Mouse (Mus musculus): Measurements from ENCODE around the gene Doc2a. TPM values are rescaled to one million over a fixed set of nuclear protein-coding genes. Genes with fewer than 3 reads are reported as not detected.

Gene Doc2a
- polyA plus RNA-seq, 1 experiment, result 12.1 TPM

DNA sequence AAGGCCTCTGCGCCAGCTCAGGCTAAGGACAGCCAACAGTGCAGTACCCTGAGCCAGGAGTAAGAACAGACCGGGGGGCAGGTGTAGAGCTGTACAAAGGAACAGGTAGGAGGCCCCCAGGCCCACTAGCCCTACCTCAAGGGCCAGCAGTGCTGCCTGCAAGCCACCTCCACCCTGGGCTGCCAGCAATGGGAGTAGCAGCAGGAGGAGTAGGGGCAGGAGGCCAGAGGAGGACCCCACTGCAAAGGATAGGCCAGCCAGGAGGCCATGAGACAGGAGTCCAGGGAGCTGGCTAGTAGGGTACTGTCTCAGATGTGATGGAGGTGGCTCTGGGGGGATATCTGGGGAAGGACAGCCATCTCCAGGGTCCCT, 23.3 kb downstream of the Doc2a start:
- H3K4me3 ChIP-seq (replicated peaks; ENCODE audit: insufficient read depth, low read depth, low read length), result no peak overlapping the region
- no peak overlapping the region for H3K27ac ChIP-seq (ENCODE audit: insufficient read depth, low read length)
- no peaks in the 10 kb centered on the region for H3K27me3 ChIP-seq (ENCODE audit: control insufficient read depth, insufficient read depth, low read length)
- no peak for DNase-seq
- no peak for TF ChIP-seq POLR2A (IDR thresholded peaks at IDR 0.05; ENCODE audit: borderline replicate concordance, insufficient read depth, low read length)
- no peak for TF ChIP-seq CTCF (IDR thresholded peaks at IDR 0.05; ENCODE audit: borderline replicate concordance, insufficient read depth, low read depth, low read length)
- no peaks in the 10 kb centered on the region for H3K4me1 ChIP-seq (ENCODE audit: control insufficient read depth, insufficient read depth, low read length)
- 77% methylated on average over 2 of the region's 2 CpGs for WGBS

DNA sequence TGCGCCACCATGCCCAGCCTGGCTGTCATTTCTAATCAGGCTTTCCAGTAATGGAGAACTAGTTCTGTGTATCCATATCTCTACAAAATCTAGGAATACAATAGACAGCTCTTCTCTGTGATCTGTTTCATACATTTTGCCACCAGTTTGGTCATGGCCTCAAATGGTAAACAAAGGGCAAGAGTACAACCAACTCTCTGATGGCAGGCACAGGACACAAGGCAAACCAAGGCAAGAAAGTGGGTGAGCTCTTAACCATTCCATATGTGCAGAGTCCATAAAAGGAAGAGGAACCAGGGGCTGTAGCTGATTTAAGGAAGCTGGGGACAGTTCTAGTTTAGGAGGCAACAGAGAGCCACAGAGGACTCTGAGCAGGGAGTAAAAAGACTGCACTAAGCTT, 30.0 kb downstream of the Doc2a start:
- Histone ChIP-seq H3K4me3 (replicated peaks; ENCODE audit: insufficient read depth, low read depth, low read length) (no peak overlapping the region), H3K27me3 (ENCODE audit: control insufficient read depth, insufficient read depth, low read length) (no peaks in the 10 kb centered on the region), H3K27ac (ENCODE audit: insufficient read depth, low read length) (no peak overlapping the region), H3K4me1 (ENCODE audit: control insufficient read depth, insufficient read depth, low read length) (peaks cover 7% of the 10 kb centered on the region)
- DNase-seq, result no peak
- 95% methylated on average over 1 of the region's 1 CpGs for WGBS
- TF ChIP-seq POLR2A (IDR thresholded peaks at IDR 0.05; ENCODE audit: borderline replicate concordance, insufficient read depth, low read length), result no peak
- TF ChIP-seq CTCF (IDR thresholded peaks at IDR 0.05; ENCODE audit: borderline replicate concordance, insufficient read depth, low read depth, low read length), result no peak

DNA sequence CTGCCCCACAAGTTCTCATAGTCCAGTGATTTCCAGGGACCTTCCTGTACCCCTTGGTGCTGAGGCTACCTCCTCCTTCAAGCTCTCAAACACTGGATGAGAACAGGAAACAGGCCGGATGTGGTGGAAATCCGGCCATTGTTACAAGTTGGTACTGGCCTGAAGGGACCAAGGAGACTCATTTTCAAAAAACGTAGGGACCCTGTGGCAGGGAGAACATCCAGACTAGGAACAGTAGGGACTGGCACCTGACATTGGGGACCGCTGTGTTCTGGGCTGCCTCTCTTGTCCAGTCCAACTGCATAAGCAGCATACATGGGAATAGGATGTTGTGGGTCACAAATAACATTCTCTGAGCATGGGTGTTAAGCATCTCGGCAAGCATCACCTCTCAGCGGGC, 33.8 kb downstream of the Doc2a start:
- DNase-seq, result no peak
- TF ChIP-seq CTCF (IDR thresholded peaks at IDR 0.05; ENCODE audit: borderline replicate concordance, insufficient read depth, low read depth, low read length) (no peak), POLR2A (IDR thresholded peaks at IDR 0.05; ENCODE audit: borderline replicate concordance, insufficient read depth, low read length) (no peak)
- WGBS, result 45% methylated on average over 6 of the region's 6 CpGs

DNA sequence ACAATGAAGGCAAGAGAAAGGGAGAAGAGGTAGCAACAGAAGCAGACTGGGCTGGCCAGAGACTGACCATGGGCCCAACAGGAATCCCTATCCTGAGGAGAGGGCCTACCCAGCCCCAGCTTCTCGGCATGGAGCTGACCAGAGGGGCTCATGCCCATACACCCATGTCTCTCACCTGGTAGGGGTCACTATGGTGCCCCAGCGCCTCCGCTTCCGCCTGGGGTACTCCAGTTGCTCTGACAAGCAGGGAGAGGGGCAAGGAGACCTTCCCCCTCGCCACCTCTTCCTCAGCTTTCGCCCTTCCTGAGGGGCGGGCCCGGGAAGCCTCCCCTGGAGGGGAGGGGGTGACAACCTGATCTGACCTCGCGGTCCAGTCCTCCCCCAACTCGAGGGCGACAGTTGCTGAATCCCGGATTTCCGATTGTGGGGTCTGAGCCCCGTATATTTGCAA, 36.5 kb downstream of the Doc2a start:
- H3K27ac ChIP-seq (ENCODE audit: insufficient read depth, low read length), result peak overlapping the region; percentile 95; the same call in 1 of the 2 replicates
- DNase-seq, result peak; percentile 38 to 53
- under 1% methylated on average over 15 of the region's 15 CpGs for WGBS
- no peak for TF ChIP-seq CTCF (IDR thresholded peaks at IDR 0.05; ENCODE audit: borderline replicate concordance, insufficient read depth, low read depth, low read length)
- no peak for TF ChIP-seq POLR2A (IDR thresholded peaks at IDR 0.05; ENCODE audit: borderline replicate concordance, insufficient read depth, low read length)
- peak overlapping the region; percentile 99 for H3K4me3 ChIP-seq (replicated peaks; ENCODE audit: insufficient read depth, low read depth, low read length)
- H3K4me1 ChIP-seq (ENCODE audit: control insufficient read depth, insufficient read depth, low read length), result peaks cover 7% of the 10 kb centered on the region
- no peaks in the 10 kb centered on the region for H3K27me3 ChIP-seq (ENCODE audit: control insufficient read depth, insufficient read depth, low read length)

More for the DNA sequence above, 33.8 kb downstream of the Doc2a start:
- Histone ChIP-seq H3K4me1 (ENCODE audit: control insufficient read depth, insufficient read depth, low read length) (peaks cover 7% of the 10 kb centered on the region), H3K27ac (ENCODE audit: insufficient read depth, low read length) (no peak overlapping the region), H3K27me3 (ENCODE audit: control insufficient read depth, insufficient read depth, low read length) (no peaks in the 10 kb centered on the region), H3K4me3 (replicated peaks; ENCODE audit: insufficient read depth, low read depth, low read length) (peak overlapping the region; percentile 17)

DNA sequence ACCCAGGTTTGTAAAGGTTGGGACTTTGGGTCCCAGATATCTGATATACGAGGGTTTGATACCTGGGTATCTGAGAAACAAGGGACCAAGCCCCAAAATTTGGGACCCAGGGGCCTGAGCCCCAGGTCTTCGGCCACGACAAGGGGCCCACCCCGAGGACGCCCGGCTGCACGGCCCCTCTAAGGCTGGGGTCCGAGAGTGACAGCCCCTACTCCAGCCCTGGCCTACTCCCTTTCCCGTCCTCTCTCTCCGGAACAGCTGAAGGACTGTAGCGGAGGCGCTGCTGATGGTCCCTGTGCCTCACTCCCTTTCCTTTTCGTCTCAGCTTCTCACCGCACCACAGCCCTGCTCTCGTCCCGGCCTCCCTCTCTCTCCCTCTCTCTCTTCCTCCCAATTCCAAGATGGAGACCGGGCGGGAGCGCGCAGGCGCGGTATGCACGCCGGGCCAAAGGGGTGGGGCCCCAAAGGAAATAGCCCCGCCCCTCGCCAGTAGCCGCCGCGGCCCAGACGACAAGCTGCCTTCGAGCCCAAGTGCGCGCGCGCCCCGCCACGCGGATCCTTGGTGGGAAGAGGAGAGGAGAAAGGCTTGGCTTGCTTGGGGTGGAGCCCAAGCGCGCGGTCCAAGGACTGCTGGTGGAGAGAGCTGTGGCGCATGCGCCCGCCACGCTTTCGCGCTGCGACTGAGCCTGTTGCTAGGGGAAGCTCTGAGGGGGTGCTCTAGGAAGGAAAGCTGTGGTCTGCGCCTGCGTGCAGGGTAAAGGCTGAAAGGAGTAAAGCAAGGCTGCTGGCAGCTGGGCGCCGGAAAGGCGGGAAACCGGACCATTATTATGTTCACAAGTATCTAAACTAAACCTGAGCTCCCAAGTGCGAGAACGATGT, 37.3 kb downstream of the Doc2a start, which contains the start of gene Taok2:
Taok2 (minus strand) TSS at position 418 of the 879 bp plus-strand sequence.
- Histone ChIP-seq H3K27me3 (ENCODE audit: control insufficient read depth, insufficient read depth, low read length) (no peaks in the 10 kb centered on the region), H3K4me3 (replicated peaks; ENCODE audit: insufficient read depth, low read depth, low read length) (peak within 1 kb of the TSS; percentile 99), H3K4me1 (ENCODE audit: control insufficient read depth, insufficient read depth, low read length) (peaks cover 7% of the 10 kb centered on the region), H3K27ac (ENCODE audit: insufficient read depth, low read length) (peak within 1 kb of the TSS; percentile 95)
- under 1% methylated on average over 56 of the region's 56 CpGs for WGBS
- TF ChIP-seq POLR2A (IDR thresholded peaks at IDR 0.05; ENCODE audit: borderline replicate concordance, insufficient read depth, low read length), result peak; percentile 97
- no peak for TF ChIP-seq CTCF (IDR thresholded peaks at IDR 0.05; ENCODE audit: borderline replicate concordance, insufficient read depth, low read depth, low read length)
- peak; percentile 98 to 99 for DNase-seq

DNA sequence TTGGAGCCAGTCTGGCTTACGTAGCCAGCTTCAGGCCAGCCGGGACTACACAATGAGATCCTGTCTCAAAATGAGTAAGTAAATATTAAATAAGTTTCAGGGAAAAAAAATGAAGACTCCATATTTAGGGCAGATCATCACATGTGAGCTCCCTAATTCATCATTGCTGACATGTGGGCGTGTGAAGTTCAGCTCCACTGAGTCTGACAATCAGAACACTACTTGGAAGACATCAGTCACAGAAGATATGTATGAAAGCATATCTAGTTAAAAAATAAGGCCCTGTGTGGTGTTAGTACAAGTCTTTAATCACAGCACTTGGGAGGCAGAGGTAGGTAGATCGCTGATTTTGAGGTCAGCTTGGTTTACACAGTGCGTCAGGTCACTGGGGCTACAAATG, 40.1 kb downstream of the Doc2a start:
- 95% methylated on average over 5 of the region's 5 CpGs for WGBS
- Histone ChIP-seq H3K4me1 (ENCODE audit: control insufficient read depth, insufficient read depth, low read length) (no peaks in the 10 kb centered on the region; the same call in 1 of the 2 replicates), H3K27ac (ENCODE audit: insufficient read depth, low read length) (no peak overlapping the region), H3K4me3 (replicated peaks; ENCODE audit: insufficient read depth, low read depth, low read length) (no peak overlapping the region), H3K27me3 (ENCODE audit: control insufficient read depth, insufficient read depth, low read length) (no peaks in the 10 kb centered on the region)
- DNase-seq, result no peak
- TF ChIP-seq CTCF (IDR thresholded peaks at IDR 0.05; ENCODE audit: borderline replicate concordance, insufficient read depth, low read depth, low read length), result no peak
- TF ChIP-seq POLR2A (IDR thresholded peaks at IDR 0.05; ENCODE audit: borderline replicate concordance, insufficient read depth, low read length), result no peak

DNA sequence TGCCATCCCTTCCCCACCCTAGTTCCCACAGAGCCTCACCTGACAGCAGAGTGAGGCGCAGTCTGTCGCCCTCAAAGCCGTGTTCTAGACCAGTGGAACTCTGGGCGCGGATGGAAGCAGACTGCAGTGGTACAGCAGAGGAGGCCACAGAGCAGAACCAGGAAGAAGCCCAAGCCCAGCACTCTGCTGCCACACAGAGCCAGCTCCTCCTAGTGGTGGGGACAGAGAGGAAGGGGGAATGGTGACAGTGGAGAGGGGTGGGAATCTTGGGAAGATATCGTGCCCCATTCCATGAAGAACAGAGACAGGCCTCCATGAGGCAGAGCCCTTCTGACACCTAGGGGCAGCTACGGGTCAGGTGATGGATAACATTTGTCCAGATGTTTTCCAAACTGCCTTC, 41.6 kb downstream of the Doc2a start:
- TF ChIP-seq POLR2A (IDR thresholded peaks at IDR 0.05; ENCODE audit: borderline replicate concordance, insufficient read depth, low read length) (no peak), CTCF (IDR thresholded peaks at IDR 0.05; ENCODE audit: borderline replicate concordance, insufficient read depth, low read depth, low read length) (0 out of 2 replicates have a peak, but pooled peaks have one; percentile 2)
- 56% methylated on average over 7 of the region's 7 CpGs for WGBS
- H3K4me3 ChIP-seq (replicated peaks; ENCODE audit: insufficient read depth, low read depth, low read length), result no peak overlapping the region

DNA sequence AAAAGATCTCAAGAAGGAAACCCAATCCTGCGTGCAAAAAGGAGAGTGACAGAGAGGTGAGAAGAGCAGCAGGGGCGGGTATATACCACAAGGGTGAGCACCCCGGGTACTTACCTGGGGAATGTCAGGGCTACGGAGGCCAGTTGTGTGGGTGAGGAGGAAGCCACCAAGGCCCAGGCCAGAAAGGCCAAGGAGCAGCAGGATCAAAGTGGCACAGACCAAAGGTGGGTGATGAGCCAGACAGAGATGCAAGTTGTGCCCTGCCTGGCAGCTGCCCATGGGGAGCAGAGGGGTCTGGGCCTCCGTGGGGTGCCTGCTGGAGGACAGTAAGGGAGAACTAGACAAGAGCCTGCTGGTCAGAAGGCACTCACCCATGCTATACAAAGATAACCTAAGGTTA, 49.7 kb downstream of the Doc2a start:
- Histone ChIP-seq H3K27ac (ENCODE audit: insufficient read depth, low read length) (0 out of 2 replicates have a peak overlapping the region, but pooled peaks have one; percentile 15), H3K27me3 (ENCODE audit: control insufficient read depth, insufficient read depth, low read length) (no peaks in the 10 kb centered on the region), H3K4me1 (ENCODE audit: control insufficient read depth, insufficient read depth, low read length) (no peaks in the 10 kb centered on the region; the same call in 1 of the 2 replicates), H3K4me3 (replicated peaks; ENCODE audit: insufficient read depth, low read depth, low read length) (no peak overlapping the region)
- TF ChIP-seq POLR2A (IDR thresholded peaks at IDR 0.05; ENCODE audit: borderline replicate concordance, insufficient read depth, low read length), result no peak
- no peak for TF ChIP-seq CTCF (IDR thresholded peaks at IDR 0.05; ENCODE audit: borderline replicate concordance, insufficient read depth, low read depth, low read length)
- no peak for DNase-seq
- WGBS, result 80% methylated on average over 5 of the region's 5 CpGs

More for the DNA sequence above, 41.6 kb downstream of the Doc2a start:
- DNase-seq, result no peak
- H3K4me1 ChIP-seq (ENCODE audit: control insufficient read depth, insufficient read depth, low read length), result no peaks in the 10 kb centered on the region
- no peak overlapping the region for H3K27ac ChIP-seq (ENCODE audit: insufficient read depth, low read length)
- H3K27me3 ChIP-seq (ENCODE audit: control insufficient read depth, insufficient read depth, low read length), result no peaks in the 10 kb centered on the region

Data from cerebellum, adult 2 months (tissue).